Mouse (Mus musculus) lung, postnatal 0 days (tissue): Measurements from ENCODE around the gene 4931429L15Rik.

ENCODE experiments used
- CTCF ChIP-seq: IDR thresholded peaks from 2 replicates; pipeline ENCODE4 v1.5.1; 2016; ENCODE audit warnings: antibody characterized with exemption, mild to moderate bottlenecking
- EP300 ChIP-seq: IDR thresholded peaks from 2 replicates; pipeline ENCODE4 v1.6.1; 2016; ENCODE audit warnings: antibody characterized with exemption, mild to moderate bottlenecking, control low read depth

- TF ChIP-seq CTCF (no peak), EP300 (no peak)
Measured at GRCm38 (mm10) chr9:46362459-46362858, 42.7 kb upstream of the 4931429L15Rik start.
